Mouse (Mus musculus) mature B cell (primary cell): ENCODE data around the gene Bdh2.

Source experiments
- in situ Hi-C: fragments of 300-500 bp; cut with MboI; formaldehyde crosslinking; loops from 2 replicates; pipeline ENCODE4 v1.14.3; 2019

Gene Bdh2

DNA sequence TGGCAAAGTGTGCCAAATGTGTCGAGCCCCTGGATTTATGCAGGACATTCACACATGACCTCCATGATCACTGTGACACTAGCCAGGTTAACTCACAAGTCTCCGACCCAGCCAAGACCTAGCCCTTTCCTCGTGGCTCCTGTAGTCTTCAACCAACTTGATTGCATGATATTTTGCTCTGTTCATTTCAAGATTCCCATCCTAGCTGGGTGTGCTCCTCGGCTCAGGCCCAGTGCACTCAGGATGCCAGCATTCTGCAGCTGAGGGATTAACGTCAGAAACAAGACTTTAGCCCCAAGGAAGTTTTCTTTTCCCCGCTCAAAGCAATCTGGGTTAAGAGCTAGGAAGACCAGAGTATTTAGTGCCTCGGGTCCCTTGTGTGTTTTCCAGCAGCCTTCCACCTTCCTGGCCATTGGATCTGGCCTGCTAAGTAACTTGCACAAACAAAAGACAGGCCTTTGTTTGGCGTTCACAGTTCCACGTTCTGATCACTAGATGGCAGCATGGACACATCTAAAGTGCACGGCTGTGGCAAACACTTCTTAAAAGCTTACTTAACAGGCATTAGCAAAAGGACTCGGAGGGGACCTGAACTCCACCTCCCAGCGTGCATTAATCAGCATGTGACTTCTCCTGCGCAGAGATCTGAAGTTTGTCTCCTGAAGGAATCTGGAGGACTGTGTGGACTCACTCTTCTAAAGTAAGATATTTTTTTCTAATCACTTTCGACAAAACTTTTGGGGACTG lies at the start of gene Bdh2:
Gene Bdh2 (plus strand): TSS at position 553 of the 747 bp plus-strand sequence.
- in situ Hi-C loops, result no loop called here

DNA sequence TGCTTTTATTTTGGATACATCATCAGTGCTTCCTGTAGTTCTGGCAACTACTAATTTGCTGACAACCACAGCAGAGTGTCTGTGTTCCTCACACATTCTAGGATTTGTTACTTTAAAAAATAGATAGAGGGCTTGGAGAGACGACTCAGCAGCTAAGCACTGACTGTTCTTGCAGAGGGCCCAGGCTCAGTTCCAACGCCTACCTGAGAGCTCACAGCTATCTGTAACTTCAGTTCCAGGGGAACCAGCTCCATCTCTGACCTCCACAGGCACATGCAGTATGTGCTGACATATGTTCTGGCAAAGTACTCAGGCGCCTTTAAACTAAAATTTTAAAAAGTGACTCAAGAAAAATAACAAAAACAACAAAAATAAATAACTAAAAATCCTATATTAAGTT lies 49.0 kb upstream of the Bdh2 start:
- in situ Hi-C loops, result no loop called here

DNA sequence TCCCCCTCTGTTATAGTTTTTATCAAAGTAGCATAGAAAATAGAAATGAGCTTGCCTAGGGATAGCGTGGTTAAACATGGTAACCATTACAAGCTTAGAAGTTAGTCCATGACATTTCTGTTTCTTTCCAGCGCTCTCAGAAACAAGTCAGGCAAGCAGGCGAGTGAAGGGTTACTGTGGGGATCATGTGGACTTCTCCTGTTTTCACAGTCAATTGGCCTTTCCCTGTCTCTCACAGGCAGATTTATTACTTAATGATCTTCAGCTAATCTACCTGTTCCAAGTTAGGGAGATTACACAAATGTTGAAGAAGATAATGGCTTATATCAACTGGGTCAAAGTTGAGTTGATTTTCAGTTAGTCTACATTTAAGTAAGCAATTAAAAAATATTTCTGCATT lies 48.6 kb upstream of the Bdh2 start:
- in situ Hi-C loops, result no loop called here

DNA sequence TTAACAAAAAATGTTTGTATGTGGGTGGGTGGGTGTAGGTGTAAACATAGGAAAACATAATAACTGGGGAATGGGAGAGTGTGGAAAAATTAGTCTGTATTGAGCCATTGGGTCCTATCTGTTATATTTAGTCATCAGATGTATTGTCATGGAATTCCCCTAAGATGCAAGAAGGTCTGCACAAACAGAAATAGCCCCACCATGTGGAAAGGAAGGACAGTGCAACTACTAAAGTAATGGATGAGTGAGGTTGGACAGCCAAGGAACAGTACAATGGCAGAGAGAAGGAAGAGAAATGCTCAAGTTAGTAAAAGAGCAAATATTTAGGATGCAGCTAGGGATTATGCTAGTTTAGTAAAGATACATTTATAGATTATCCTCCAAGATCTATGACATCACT lies 35.3 kb upstream of the Bdh2 start:
- in situ Hi-C loops, result no loop called here

DNA sequence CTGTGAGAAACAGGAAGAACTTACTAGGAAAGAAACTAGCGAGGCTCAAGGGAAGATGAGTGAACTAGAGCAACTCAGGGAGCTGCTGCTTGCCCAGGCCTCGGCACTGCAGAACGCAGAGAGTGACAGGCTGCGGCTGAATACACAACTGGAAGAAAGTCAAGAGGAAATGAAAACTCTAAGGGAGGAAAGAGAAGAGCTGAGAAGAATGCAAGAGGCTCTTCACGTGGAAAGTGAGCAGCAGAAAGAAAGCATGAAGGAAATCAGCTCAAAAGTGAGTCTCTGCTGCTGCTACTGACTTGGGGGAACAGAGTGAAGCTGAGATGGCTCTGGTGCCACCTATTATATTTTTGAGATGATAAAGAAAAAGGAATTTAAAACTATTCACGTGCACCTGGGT lies 34.2 kb upstream of the Bdh2 start:
- in situ Hi-C loops, result no loop called here

DNA sequence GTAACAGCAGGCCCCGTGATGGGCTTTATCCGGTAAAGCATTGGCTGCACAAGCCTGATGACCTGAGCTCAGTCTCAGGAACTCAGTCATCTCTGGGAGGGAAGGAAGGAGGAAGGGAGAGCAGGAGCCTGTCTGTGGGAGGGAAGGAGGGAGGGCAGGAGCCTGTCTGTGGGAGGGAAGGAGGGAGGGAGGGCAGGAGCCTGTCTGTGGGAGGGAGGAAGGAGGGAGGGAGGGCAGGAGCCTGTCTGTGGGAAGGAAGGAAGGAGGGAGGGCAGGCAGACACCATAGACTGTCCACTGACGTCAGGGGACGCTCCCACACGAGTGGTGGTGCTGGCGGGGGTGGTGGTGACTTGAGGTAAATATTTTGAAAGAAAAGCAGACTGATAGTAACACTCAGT lies 31.9 kb upstream of the Bdh2 start:
- in situ Hi-C loops, result no loop called here

DNA sequence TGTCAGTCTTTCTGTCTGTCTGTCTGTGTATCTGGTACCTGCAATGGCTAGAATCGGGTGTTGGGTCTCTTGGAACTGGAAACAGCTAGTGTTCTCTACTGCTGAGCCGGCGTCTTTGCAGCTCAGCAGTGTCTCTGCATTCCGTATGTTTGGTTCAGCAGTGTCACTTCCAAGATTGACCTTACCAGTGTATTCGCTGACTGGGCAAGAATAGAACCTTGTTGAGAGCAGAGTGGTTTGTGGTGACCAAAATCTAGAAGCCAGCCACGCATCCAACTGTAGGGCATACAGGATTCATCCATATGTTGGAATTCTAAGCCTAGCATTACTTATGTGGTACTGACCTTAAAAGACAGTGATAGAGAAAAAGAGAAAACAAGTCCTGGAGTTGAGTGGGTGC lies 29.2 kb upstream of the Bdh2 start:
- in situ Hi-C loops, result no loop called here

DNA sequence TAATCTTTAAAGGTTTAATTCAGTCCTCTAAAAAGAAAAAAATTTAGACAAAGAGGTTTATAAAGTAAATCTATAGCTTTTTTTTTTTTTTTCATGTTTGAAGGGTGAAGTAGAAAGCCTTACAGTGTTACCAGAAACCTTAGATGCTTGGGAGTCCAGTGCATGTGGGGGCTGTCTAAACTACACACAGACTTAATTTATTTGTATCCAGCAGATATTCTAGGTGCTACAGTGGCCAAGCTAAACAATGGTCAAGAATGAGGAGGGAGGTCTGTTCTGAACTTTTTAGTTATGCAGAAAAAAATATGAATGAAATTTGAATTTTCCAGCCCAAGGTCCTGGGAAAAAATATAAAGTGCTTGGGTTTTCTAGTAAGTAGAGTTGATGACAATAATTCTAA lies 26.2 kb upstream of the Bdh2 start:
- in situ Hi-C loops, result no loop called here

DNA sequence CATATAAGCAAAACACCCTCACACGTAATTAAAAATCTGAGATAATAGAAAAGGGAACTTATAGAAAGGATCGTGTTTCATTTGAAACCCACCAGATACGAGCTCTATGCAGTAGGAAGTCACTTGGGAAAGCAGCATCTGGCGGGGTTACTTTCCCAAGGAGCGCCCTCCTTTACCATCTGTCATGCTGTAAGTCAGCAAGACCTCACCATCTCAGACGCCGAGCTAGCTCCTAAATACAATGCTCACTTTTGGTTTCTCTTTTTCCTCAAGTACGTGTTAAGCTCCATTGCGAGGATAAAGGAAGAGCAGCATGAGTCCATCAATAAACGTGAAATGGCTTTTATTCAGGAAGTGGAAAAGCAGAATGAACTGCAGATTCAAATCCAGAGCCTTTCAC lies 22.1 kb upstream of the Bdh2 start:
- in situ Hi-C loops, result no loop called here

DNA sequence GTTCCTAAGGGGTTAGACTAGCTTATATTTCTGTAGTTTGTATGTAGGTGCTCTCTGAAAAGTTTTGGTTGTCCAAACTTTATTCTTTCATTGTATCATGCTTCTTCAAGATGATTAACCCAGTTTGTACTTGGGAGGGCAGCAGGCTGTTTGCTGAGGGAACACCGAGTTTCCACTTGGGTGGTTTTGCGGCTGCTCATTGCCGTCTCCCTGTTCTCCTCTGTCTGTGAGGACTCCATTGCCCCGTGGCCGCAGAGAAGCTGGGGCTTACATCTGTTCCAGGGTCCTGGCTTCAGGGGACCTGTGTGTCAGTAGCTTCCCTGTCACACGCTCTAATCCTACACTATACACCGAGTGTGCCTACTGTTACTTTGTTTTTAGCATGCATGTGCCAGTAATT lies 20.8 kb upstream of the Bdh2 start:
- in situ Hi-C loops, result no loop called here

DNA sequence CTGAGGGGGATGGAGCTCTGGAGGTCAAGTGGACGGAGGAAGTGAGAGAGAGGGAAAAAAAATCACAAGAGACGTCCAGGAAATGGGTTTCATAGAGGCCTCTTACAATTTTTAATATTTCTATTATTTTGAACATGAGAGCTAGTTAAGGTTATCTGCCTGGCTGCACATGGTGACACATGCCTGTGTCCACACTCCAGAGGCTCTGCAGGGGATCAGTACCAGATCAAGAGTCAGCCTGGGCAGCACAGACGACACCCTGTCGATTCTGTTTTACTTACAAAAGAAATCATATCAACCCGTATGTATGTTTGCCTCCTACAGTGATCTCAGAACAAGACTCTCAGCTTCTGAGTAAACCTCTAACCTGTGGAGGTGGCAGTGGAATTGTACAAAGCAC lies 12.4 kb upstream of the Bdh2 start:
- in situ Hi-C loops, result no loop called here

DNA sequence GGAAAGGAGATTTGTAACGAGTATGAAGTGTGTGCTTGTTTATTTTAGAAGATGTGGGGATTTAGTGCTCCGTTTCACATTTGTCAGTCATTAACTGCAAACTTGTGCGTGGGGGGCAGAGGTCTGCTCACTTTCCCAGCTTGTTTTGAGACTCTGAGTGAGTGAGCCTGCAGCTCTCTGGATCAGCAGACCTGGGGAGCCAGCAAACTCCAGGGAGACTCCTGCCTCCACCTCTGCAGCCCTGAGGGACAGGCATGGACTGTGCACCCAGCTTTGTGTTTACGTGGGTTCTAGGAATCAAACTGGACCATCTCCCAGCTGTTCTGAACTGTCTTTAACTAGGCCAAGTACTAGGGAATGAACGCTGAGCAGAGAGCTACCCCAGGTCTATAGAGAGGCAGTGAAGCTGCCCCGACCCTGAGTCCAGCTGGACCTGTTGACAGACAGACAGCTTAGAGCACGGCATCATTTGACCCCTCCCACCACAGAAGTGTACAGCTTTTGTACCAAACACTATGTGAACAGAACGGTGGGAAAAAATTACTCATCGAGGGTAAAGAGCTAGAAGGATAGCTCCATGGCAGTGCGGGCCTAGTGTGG lies 11.5 kb upstream of the Bdh2 start:
- in situ Hi-C loops, result no loop called here

DNA sequence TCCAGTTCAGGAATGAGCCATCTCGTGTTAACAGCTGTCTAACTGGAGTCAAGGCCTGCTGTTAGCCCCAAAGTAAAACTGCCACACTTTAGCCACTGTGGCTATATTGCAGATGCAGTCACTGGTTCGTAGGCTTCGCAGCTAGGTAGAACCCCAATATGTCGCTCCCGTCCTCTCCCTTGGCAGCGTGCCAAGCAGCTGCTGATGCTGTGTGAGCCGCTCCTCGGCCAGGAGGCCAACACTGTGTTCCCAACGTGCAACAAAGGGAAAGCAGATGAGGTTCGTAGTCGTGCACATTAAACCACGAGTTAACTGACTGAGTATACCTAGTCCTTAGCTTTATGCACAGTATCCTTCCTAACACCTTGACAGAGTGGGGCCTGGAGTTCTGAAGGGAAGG lies 8.4 kb upstream of the Bdh2 start:
- in situ Hi-C loops, result no loop called here

DNA sequence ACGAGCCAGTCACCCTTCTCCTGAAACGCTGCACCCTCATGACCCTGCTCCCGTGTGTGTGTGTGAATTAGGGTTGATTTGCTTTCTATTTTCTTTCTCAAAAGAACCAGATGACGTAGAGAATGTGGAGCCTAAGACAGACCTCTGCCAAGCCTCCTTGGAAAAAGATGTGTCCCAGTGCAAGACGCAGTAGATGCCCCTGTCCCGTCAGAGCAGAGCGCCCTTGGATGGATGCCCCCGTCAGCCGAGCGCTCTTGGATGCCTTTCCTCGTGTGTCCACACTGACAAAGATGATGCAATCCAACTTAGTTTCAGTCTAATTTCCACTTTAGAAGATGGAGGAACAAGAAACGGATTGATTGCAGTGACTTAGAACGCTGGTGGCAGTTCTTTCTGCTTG lies 8.0 kb upstream of the Bdh2 start:
- in situ Hi-C loops, result no loop called here

DNA sequence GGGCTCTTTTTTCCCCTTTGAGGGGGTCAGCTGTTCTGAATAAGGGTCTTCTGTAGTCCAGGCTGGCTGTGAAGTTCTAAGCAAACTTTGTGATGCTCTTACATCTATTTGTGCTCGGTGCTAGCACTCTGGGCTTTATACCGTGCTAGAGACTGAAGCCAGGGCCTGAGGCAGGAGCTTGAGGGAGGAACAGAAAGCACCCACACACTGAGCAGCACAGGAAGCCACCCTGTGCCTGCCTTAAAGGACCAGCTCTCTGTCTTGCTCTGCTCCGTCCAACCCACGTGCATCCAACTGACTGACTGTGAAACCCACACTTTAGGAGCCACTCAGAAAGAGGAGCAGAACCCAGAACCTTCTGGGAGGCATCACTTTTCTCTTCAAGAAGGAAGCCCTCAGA lies 861 bp upstream of the Bdh2 start:
- in situ Hi-C loops, result no loop called here

DNA sequence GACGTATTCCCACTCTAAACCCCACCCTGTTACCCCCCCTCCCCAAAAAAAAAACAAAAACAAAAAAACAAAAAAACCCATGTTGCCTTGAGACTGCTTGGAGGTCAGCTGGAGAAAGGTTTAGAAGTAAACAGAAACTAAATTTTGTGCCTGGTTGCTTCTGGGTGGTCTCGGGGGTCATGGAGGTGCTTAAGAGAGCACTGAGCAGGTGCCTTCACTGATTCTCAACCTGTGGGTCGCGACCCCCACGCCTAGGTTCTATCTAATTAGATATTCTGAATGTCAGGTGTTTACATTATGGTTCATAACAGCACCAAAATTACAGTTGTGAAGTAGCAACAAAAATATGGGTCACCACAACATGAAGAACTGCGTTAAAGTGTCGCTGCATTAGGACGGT lies 680 bp downstream of the Bdh2 start:
- in situ Hi-C loops, result no loop called here

DNA sequence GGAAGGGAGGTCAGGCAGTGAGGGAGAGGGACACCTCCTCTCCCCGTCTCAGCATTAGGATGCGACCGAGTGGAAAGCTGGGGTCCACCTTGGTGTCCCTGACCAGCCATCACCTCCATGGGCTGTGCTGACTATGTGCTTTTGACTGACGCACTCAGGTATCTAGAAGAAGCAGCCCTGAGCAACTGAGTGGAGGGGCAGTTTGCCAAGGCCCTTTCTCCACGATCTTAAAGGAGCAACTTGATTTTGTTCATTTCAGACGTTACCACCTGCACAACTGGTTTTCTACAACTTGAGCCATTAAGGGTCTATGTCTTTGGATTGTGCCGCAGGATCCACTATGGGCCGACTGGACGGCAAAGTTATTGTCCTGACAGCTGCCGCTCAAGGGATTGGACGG lies 4.2 kb downstream of the Bdh2 start:
- in situ Hi-C loops, result no loop called here

DNA sequence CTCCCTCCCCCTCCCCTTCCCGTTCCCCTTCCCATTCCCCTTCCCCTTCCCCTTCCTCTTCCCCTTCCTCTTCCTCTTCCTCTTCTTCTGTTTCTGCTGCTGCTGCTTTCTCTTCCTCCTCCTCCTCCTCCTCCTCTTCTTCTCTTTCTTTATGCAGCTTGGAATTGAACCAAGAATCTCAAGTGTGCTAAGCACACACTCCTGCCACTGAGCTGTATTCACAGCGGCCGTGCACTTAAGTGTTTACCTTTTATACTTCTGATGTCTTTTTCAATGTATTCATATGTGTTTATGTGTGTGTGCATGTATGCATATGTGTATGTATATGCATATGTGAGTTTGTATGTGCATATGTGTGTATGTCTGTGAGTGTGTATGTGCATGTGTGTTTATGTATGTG lies 4.8 kb downstream of the Bdh2 start:
- in situ Hi-C loops, result no loop called here

DNA sequence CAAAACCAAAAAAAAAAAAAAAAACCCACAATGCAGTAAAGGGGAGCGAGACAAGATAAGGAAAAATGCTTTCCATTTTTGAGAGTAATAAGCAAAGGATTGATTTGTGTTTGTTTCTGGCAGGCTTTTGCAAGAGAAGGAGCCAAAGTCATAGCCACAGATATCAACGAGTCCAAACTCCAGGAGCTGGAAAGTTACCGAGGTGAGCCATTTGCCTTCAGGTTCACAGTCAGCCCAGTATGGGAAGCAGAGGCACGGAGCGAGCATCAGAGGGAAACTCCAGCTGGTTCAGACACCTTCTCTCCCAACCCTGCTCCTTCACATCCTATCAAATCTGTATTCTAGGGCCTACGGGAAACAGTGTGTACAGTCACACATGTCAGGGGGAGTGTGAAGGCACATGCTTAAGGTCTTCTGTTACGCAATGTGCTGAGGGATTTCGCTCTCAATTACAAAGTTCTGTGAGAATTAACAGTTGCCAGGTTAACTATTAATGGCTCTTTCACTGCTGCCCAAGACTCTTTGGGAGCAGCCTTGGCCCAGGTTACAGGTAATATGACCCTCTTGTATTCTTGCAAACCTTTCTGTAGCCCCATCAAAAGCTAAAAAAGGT lies 7.2 kb downstream of the Bdh2 start:
- in situ Hi-C loops, result no loop called here

DNA sequence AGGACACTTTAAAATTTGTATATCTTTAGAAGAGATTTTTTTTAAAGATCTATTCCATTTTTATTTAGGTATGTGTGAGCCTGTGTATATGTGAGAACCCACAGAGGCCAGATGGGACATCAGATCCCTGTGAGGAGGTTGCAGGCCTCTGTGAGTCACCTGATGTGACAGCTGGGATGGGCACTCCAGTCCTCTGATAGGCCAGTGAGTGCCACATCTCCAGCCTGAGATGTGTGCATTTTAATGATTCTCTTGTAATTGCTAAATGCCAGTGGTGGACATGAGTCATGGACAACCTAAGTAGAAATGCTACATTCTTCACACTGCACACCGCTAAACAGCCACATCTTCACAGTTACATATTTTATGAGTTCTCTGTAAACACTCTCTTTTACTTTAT lies 8.1 kb downstream of the Bdh2 start:
- in situ Hi-C loops, result no loop called here

DNA sequence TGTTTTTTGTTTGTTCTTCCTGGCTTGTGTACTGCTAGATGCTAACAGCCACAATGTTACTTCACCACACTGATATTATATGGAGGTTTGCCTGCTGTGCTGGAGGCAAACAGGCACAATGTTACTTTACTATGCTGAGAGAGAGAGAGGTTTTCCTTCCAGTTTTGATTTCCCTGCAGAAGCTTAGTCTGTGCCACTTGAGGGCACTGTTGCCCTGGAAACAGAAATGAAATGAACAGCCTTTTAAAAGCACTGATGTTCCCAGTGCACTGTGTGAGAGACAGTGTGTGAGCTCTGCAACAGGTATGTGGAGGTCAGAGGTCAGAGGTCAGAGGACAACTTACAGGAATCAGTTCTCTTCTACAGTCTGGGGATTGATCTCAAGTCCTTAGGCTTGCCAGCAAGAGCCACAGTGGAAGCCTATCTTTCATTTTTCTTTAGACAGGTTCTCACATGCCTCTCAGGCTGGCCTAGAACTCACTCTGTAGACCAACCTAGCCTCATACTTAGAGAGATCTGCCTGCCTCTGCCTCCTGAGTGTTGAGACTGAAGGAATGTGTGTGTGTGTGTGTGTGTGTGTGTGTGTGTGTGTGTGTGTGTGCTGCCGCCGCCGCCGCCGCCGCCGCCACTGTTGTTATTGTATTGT lies 9.4 kb downstream of the Bdh2 start:
- in situ Hi-C loops, result no loop called here

DNA sequence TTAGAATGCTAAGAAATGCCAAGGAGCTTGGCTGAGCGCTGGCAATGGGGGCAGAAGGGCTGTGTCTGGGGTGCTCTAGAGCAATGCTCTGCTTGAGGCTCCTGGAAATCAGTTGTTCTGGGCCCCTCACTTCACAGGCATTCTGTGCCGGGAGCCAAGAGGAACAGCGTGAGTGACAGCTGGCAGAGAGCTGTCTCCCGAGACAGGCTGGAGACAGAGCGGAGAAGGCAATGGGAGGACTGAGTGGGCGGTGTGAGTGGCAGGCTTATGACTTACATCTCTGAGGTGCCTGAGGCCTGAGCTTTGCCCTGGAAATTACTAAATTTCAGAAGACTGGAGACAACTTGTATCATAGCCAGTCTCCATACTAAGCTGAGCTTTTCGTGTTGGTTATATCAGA lies 12.7 kb downstream of the Bdh2 start:
- in situ Hi-C loops, result no loop called here

DNA sequence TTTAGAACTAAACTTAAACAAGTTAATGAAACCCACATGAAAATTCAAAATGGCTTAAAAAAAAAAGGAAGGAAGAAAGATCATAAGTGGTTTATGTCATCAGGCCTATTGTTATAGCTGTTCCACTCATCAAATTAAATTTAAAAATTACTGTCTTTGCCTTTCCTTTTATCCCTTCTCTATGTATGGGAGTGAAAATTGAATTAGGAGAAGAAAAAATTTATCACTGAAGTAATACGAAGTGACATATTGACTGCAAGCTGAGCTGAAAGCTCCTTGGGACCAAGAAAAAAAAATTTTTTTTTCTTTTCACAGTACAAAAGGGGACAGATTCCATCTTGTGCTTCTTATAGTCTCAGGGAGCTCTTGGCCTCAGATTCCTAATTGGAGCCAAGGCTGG lies 14.5 kb downstream of the Bdh2 start:
- in situ Hi-C loops, result no loop called here
